9 mouse cellular contexts compared by ENCODE assay signal in genomic region chr15:26639726-26640125, GRCm38 (mm10).
DNase-seq lines count a peak whose midpoint lies in the region; ATAC-seq and TF ChIP-seq lines count a peak whose summit lies in the region.
"Had no signal": no experiment of that assay in that cellular context is flagged by ENCODE, and none has a peak within 500 bp of the region (broad histone marks: within the 10 kb centered on the region; RNA-seq: fewer than 3 reads in every experiment).

No protein-coding gene starts in this region.

- intact Hi-C loops in gastrocnemius, postnatal 14 days (cut with DNase I; ENCODE audit: low total_unique reads) = no loop called here

- ATAC-seq in embryonic facial prominence, embryonic 11.5 days (replicated peaks; ENCODE audit: insufficient number of reproducible peaks, low FRiP score, low TSS enrichment, low read depth) = no peak
- ATAC-seq in kidney, postnatal 0 days (replicated peaks; ENCODE audit: low FRiP score, low read depth) = no peak
- no peak for ATAC-seq in kidney, embryonic 16.5 days (ENCODE audit: low FRiP score, low TSS enrichment)
- no peak for ATAC-seq in midbrain, postnatal 0 days (ENCODE audit: low FRiP score)
- ATAC-seq in midbrain, embryonic 13.5 days = no peak
- ATAC-seq in granulocyte monocyte progenitor cell, adult 5-6 weeks (replicated peaks; ENCODE audit: poor library complexity, severe bottlenecking) = no peak

- no peaks in the 10 kb centered on the region for H3K36me3 ChIP-seq in embryonic facial prominence, embryonic 11.5 days (replicated peaks; ENCODE audit: control insufficient read depth, insufficient read depth, low read depth, low read length)
- no peaks in the 10 kb centered on the region for H3K36me3 ChIP-seq in embryonic facial prominence, embryonic 10.5 days (replicated peaks)
- no peaks in the 10 kb centered on the region for H3K36me3 ChIP-seq in kidney, postnatal 0 days (ENCODE audit: insufficient read depth, low read length)
- no peaks in the 10 kb centered on the region for H3K36me3 ChIP-seq in kidney, embryonic 16.5 days (ENCODE audit: insufficient read depth, low read length)
- no peaks in the 10 kb centered on the region for H3K36me3 ChIP-seq in midbrain, postnatal 0 days (ENCODE audit: insufficient read depth, low read length)
- no peaks in the 10 kb centered on the region for H3K36me3 ChIP-seq in midbrain, embryonic 13.5 days
- H3K36me3 ChIP-seq: heart, embryonic 15.5 days had no signal

- peak; percentile 33 for DNase-seq in embryonic facial prominence, embryonic 11.5 days (ENCODE audit: low spot score)
- DNase-seq in embryonic facial prominence, embryonic 10.5 days (ENCODE audit: low spot score) = no peak
- peak; percentile 41 for DNase-seq in kidney, postnatal 0 days (ENCODE audit: low spot score)
- peak; percentile 76 for DNase-seq in midbrain, postnatal 0 days (ENCODE audit: low spot score)
- no peak for DNase-seq in gastrocnemius, postnatal 14 days

- no peak overlapping the region for H3K4me3 ChIP-seq in embryonic facial prominence, embryonic 11.5 days (ENCODE audit: low read depth, low read length)
- no peak overlapping the region for H3K4me3 ChIP-seq in embryonic facial prominence, embryonic 10.5 days
- H3K4me3 ChIP-seq in kidney, postnatal 0 days (replicated peaks; ENCODE audit: low read depth, low read length) = no peak overlapping the region
- no peak overlapping the region for H3K4me3 ChIP-seq in kidney, embryonic 16.5 days (ENCODE audit: low read length)
- H3K4me3 ChIP-seq in midbrain, postnatal 0 days (ENCODE audit: low read depth, low read length) = no peak overlapping the region
- H3K4me3 ChIP-seq in midbrain, embryonic 13.5 days (replicated peaks) = no peak overlapping the region
- H3K4me3 ChIP-seq: heart, embryonic 15.5 days had no signal

- H3K27me3 ChIP-seq in embryonic facial prominence, embryonic 11.5 days (ENCODE audit: control insufficient read depth, insufficient read depth, low read length) = no peaks in the 10 kb centered on the region
- no peaks in the 10 kb centered on the region for H3K27me3 ChIP-seq in embryonic facial prominence, embryonic 10.5 days (replicated peaks; ENCODE audit: low read depth, poor library complexity, severe bottlenecking)
- H3K27me3 ChIP-seq in kidney, postnatal 0 days (ENCODE audit: insufficient read depth, low read length) = no peaks in the 10 kb centered on the region
- H3K27me3 ChIP-seq in kidney, embryonic 16.5 days (ENCODE audit: insufficient read depth, low read length) = no peaks in the 10 kb centered on the region
- H3K27me3 ChIP-seq in midbrain, postnatal 0 days (ENCODE audit: insufficient read depth, low read length) = no peaks in the 10 kb centered on the region
- no peaks in the 10 kb centered on the region for H3K27me3 ChIP-seq in midbrain, embryonic 13.5 days
- H3K27me3 ChIP-seq: heart, embryonic 15.5 days had no signal

- H3K27ac ChIP-seq in embryonic facial prominence, embryonic 11.5 days (replicated peaks; ENCODE audit: low read depth, low read length) = no peak overlapping the region
- no peak overlapping the region for H3K27ac ChIP-seq in embryonic facial prominence, embryonic 10.5 days (replicated peaks)
- no peak overlapping the region for H3K27ac ChIP-seq in kidney, postnatal 0 days
- H3K27ac ChIP-seq in kidney, embryonic 16.5 days (ENCODE audit: low read length) = no peak overlapping the region
- H3K27ac ChIP-seq in midbrain, postnatal 0 days (ENCODE audit: low read depth, low read length) = no peak overlapping the region
- no peak overlapping the region for H3K27ac ChIP-seq in midbrain, embryonic 13.5 days
- H3K27ac ChIP-seq: heart, embryonic 15.5 days had no signal

- no peak overlapping the region for H3K9ac ChIP-seq in embryonic facial prominence, embryonic 11.5 days (replicated peaks; ENCODE audit: low read length)
- H3K9ac ChIP-seq in kidney, postnatal 0 days (ENCODE audit: low read depth, low read length) = no peak overlapping the region
- H3K9ac ChIP-seq in kidney, embryonic 16.5 days (replicated peaks; ENCODE audit: low read length) = no peak overlapping the region
- no peak overlapping the region for H3K9ac ChIP-seq in midbrain, postnatal 0 days (replicated peaks; ENCODE audit: low read length, poor library complexity, severe bottlenecking)
- H3K9ac ChIP-seq in midbrain, embryonic 13.5 days (replicated peaks) = no peak overlapping the region
- H3K9ac ChIP-seq: heart, embryonic 15.5 days had no signal

- no peak overlapping the region for H3K4me2 ChIP-seq in embryonic facial prominence, embryonic 11.5 days (ENCODE audit: low read depth, low read length)
- no peak overlapping the region for H3K4me2 ChIP-seq in kidney, postnatal 0 days (ENCODE audit: low read length)
- H3K4me2 ChIP-seq in kidney, embryonic 16.5 days (replicated peaks; ENCODE audit: low read depth, low read length) = no peak overlapping the region
- H3K4me2 ChIP-seq in midbrain, postnatal 0 days (ENCODE audit: low read depth, low read length, poor library complexity, severe bottlenecking) = no peak overlapping the region
- no peak overlapping the region for H3K4me2 ChIP-seq in midbrain, embryonic 13.5 days (replicated peaks)
- H3K4me2 ChIP-seq: heart, embryonic 15.5 days had no signal

- H3K4me1 ChIP-seq in embryonic facial prominence, embryonic 11.5 days (ENCODE audit: control insufficient read depth, insufficient read depth, low read length) = no peaks in the 10 kb centered on the region
- no peaks in the 10 kb centered on the region for H3K4me1 ChIP-seq in embryonic facial prominence, embryonic 10.5 days
- H3K4me1 ChIP-seq in kidney, postnatal 0 days (replicated peaks; ENCODE audit: insufficient read depth, low read length) = no peaks in the 10 kb centered on the region
- H3K4me1 ChIP-seq in kidney, embryonic 16.5 days (ENCODE audit: insufficient read depth, low read length) = no peaks in the 10 kb centered on the region
- no peaks in the 10 kb centered on the region for H3K4me1 ChIP-seq in midbrain, postnatal 0 days (ENCODE audit: insufficient read depth, low read length)
- no peaks in the 10 kb centered on the region for H3K4me1 ChIP-seq in midbrain, embryonic 13.5 days (replicated peaks)
- H3K4me1 ChIP-seq: heart, embryonic 15.5 days had no signal

- H3K9me3 ChIP-seq in embryonic facial prominence, embryonic 11.5 days (replicated peaks; ENCODE audit: control insufficient read depth, low read length) = no peaks in the 10 kb centered on the region
- no peaks in the 10 kb centered on the region for H3K9me3 ChIP-seq in embryonic facial prominence, embryonic 10.5 days
- no peaks in the 10 kb centered on the region for H3K9me3 ChIP-seq in kidney, postnatal 0 days (replicated peaks; ENCODE audit: low read length)
- H3K9me3 ChIP-seq in kidney, embryonic 16.5 days (ENCODE audit: low read length) = no peaks in the 10 kb centered on the region
- no peaks in the 10 kb centered on the region for H3K9me3 ChIP-seq in midbrain, postnatal 0 days (ENCODE audit: low read length)
- H3K9me3 ChIP-seq in midbrain, embryonic 13.5 days = no peaks in the 10 kb centered on the region
- H3K9me3 ChIP-seq: heart, embryonic 15.5 days had no signal

- WGBS in embryonic facial prominence, embryonic 11.5 days = 69% methylated on average over 7 of the region's 7 CpGs
- 72% methylated on average over 7 of the region's 7 CpGs for WGBS in embryonic facial prominence, embryonic 10.5 days
- 62% methylated on average over 7 of the region's 7 CpGs for WGBS in kidney, postnatal 0 days
- WGBS in kidney, embryonic 16.5 days = 59% methylated on average over 7 of the region's 7 CpGs
- 69% methylated on average over 7 of the region's 7 CpGs for WGBS in midbrain, postnatal 0 days
- WGBS in midbrain, embryonic 13.5 days = 70% methylated on average over 7 of the region's 7 CpGs

- peak; percentile 64 for TF ChIP-seq CTCF in kidney, postnatal 0 days (IDR thresholded peaks at IDR 0.05; ENCODE audit: low read depth)
- TF ChIP-seq CTCF in midbrain, postnatal 0 days (IDR thresholded peaks at IDR 0.05) = peak; percentile 76

Comparison
In these comparisons a context has a peak if more than half of its experiments do, and no peak if none do; other contexts are left out.
1. DNase-seq: peak in embryonic facial prominence, embryonic 11.5 days (single experiment), kidney, postnatal 0 days (single experiment) and midbrain, postnatal 0 days (single experiment); none in embryonic facial prominence, embryonic 10.5 days (single experiment) and gastrocnemius, postnatal 14 days (single experiment).